Mouse (Mus musculus): Measurements from ENCODE around the gene Nrgn.

DNA sequence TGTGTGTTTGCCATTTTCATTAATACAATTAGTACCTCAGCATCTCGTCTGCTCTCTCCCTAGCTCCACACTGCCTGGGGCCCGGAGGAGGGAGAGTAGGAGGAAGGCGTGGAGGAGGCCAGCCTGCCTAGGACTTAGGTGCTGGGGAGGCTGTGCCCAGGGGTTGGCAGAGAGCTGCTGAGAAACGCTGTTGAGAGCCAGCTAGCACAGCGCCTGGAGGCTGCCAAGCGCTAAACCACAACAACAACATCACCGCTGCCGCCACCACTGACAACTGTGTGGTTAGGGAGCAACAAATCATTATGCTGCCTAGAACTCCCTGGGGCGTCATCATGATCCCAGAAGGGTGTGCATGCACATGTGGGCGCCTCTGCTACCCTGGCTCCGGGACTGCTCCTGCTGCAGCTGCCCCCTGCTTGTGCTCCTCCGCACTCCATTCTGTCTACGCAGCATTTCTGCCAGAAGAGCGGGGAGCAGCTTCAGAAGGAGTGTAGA, 23.8 kb upstream of the Nrgn start:
- TF ChIP-seq CTCF (IDR thresholded peaks at IDR 0.05; ENCODE audit: extremely low read depth, insufficient read depth, low read length) (no peak), POLR2A (IDR thresholded peaks at IDR 0.05; ENCODE audit: extremely low read depth, insufficient read depth, low read length) (no peak)
